Mouse (Mus musculus) liver (tissue): ENCODE measurements at regions not wholly inside any gene's neighbourhood (a gene's known extent, or its start where the extent isn't known, plus 50 kb on each side); places are given as distances from the start of the nearest gene placed in this dataset.

Experiments
- DNase-seq: peaks from one replicate; pipeline ENCODE4 v3.0.0-alpha.2; 2020; ENCODE audit warnings: mixed read lengths

DNA sequence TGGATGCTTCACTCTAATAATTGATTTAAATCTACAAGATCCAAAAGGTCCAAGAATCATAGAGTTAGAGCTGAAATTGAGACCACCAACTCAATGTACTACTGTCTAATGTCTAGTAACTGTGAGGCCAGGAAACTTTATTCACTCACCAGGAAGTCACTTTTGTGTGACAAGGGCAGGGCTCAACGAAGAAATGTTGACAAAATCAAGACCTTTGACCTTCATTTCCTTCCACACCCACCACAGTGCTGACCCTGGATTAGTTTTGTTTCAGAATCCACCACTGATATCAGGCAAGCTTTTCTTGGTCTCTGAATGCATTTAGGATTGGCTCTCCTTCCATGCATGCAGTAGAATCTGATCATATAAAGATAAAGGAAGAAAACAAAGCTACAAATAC is 487.5 kb upstream of the Gm26657 start:
- no peak for DNase-seq

DNA sequence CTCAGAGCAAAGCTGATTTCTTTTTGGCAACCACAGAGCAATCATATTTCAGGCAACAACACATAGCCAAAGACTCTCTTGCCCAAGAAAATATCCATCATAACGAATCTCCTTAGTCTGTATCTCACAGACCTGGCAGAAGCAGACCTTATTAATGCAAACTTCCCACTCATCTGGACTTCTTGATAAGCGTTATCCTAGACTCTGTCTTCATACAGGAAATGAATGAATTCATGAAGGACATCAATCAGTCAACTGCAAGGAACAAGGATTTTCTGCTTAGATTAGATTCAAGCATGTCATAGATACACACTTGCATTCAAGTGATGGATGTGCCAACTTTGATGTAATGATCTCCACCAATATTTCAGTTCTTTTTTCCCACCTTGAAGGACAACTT is 488.1 kb upstream of the Gm26657 start:
- DNase-seq, result no peak

DNA sequence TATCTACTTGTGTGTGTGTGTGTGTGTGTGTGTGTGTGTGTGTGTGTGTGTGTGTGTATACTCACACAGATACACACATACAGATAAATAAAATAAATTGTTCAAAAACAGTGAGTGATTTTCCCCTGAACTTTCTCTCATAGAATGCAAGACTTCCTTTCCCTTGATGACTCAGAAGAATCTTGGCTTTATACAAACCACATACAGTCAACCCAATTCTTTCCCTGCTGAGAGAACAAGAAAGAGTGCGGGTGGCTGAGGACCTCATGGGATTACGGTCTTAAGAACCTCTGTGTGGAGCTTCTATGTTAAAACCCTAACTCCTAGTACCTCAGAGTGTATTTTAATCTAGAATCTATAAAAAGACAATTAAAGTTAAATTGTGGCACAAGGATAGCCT is 489.3 kb upstream of the Gm26657 start:
- DNase-seq, result no peak

DNA sequence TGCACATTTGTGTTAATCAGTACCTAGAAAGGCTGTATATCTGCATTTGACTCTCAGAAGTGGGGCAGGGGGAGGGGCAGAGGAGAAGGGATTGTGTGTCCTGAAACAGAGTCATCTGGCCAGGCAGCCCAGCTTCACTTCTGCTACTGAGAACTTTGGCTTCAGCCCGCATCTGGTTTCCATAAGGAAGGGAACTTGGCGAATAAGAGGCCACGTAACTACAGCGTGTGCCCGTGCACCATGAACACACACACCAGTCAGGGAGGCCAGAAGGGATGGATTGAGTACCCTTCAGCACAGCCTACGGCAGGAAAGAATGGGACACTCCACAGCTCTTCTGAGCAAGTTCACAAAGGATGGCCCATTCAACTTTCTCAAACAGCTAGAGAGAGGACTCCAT is 496.0 kb upstream of the Gm26657 start:
- DNase-seq, result no peak

DNA sequence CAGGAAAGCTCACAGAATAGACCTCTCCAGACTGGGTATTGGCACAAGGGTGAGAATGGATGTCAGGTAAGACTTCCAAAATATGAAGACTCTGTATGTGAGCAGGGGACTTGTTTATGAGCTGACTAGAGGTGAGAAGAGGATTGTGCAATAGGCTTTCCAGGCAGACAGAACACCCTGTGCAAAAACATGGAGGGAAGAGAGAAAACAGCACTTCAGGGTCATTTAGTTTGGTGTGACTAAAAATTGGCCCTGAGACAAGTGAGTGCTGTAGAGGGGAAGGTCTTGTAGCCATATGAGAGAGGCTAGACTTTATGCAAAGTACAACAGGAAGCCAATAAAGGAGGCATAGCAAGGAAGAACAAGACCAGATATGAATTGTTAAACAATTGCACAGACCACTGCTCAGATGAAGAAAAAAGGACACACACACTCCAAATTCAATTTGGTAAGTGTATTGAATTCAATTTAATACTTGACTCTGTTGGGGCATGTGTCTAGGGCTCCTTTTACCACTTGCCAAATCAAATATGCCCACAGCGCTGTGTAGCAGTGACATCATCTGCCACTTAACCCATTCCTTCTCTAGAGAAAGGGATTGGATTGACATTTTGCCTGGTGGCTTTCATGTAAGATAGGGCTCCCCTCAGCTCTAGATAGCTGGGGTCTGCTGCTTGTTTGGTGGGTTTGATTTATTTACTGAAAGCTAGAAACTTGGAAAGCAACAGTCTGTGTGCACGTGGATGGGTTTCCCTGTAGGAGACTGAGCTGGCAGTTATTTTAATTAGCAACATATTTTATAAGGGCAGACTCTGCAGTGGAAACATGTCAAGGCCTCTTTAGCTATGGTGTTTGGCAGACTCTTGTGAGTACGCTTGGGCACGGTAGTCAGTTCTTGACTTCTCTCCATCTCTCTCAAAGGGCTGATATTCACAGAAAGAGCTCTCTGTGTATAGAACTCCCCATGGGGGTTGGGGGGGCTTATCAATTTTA is 501.1 kb upstream of the Gm26657 start:
- no peak for DNase-seq

DNA sequence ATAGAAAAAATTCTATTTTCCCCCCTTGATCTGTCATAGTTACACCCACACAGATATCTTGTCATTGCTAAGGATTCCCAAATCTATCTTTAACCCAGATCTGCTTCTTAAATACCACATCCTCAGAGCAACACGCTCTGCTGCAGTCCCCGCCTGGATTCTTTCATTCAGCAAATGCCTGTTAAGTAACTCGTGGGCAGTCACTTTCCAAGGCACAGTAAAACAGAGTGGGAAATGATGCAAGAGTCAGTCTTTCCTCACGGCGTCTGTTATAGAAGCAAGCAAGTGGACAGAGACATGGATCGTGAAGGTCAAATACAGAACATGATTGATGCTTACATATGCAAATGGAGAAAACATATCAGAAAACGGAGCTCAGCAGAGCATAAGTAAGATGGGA is 508.5 kb upstream of the Gm26657 start:
- DNase-seq, result no peak

DNA sequence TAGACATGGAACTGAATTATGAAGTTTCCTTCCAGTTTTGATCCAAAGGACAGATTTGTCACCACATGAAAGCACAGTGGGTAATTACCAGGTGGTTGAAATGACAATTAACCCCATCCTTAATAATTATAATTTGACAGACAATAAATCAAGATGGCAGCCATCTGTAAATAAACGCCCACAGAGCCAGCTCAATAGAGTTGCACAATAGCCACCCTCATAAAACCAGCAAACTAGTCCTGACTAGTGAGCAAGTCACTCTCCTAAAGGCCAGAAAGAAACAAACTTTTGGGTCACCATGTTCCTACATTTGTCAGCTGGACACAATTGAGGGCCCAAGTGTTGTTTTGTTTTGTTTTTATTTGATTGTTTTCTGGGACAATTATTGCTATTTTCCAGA is 509.4 kb upstream of the Gm26657 start:
- DNase-seq, result no peak

DNA sequence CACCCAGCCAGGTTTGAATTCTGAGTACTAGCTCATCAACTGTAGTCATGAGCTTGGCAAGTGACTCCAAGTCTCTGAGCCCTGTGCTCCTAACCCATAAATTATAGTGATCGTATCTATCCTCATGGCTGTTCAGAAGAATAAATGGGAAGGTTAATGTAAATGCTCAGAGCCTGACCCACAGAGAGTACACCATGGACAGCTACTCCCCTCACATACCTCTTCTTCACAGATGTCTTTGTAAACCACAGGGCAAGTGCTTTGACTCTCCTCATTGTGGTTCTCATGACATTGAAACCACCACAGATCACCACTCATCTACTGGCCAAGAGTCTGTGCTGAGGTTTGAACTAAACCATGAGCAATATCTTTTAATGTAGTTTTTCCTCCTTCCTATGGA is 513.4 kb upstream of the Gm26657 start:
- no peak for DNase-seq

DNA sequence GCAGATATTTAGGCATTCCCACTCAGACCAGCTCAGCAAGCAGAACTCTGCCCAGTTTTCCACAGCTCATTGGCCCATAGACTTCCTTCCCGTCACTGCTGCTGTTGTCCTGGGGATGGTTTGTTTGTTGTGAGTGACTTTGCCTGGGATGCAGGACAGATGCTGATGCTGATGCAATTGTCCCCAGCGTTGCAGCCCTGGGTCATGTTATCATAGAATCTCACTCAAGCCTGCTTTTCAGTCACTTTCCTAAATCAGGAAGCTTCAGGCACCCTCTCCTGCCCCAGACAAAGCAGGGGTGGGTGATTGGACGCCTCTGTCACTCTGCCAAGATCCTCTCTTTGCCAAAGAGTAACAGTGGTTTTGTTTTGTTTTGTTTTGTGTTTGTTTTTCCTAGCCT is 515.3 kb upstream of the Gm26657 start:
- DNase-seq, result no peak

DNA sequence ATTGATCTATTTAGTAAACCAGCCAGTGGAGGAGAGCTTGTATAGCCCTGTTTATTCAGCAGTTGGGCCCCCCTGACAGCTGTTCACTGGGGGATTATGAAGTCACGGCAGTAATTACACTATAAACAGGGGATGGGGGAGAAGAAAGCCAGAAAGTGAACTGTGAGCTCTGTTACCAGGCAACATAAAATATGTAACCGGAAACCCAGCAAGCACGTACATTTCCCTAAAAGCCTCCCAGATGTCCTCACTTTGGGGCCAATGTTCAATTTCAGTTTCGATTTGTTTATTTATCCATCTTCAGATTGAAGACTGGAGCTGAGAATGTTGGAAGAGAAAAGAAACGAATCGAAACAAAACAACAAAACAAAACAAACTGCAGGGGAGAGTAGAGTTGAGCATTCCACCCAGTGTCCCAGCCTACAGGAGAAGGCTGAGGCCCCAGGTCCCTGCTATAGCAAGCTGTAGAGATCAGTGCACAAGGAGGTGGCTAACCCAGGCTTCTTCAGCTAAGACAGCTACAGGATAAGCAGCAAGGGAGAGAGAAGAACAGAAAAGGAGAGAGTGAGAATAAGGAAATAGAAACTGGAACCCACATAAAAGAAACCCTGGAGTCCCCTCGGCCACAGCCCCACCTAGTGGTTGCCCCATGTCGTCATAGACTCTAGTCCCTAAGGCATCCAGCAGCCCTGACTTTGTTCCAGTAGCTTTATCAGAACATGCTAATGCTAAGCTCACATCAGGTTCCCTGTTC is 517.7 kb upstream of the Gm26657 start:
- DNase-seq, result peak; percentile 52

DNA sequence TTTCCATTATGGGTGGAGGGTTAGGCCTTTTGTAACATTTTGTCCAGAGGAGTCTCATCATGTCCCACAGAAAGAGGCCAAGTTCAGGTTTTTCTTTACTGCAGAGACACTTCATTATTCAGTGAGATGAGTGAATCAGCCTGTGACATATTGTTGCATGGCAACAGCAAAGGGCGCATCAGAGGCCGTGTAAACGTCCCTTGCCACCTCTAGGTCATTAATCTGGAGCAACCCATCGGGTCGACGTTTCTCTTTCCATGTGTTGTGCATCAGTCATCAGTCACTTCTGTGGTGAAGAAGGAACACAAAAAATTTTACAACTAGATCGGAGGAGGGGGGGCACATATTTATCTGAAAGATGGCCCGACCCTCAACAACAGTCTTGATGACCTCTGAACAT is 519.3 kb upstream of the Gm26657 start:
- DNase-seq, result no peak

DNA sequence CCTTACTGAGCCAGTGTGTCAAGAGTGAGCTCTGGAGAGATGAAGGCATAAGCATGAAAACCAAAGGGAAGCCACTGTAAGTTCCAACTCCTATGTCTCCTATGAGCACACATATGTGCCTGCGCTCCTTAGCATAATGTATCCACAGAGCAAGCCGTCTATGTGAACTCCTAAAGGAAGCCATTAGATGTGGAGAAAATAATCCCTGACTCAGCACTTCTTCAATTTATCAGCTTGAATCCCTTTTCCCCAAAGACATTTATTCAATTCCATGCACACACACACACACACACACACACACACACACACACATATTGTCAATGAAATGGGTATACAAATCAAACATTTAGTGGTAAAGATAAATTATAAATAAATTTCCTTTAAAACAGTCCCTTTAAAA is 530.4 kb upstream of the Gm26657 start:
- DNase-seq, result no peak

DNA sequence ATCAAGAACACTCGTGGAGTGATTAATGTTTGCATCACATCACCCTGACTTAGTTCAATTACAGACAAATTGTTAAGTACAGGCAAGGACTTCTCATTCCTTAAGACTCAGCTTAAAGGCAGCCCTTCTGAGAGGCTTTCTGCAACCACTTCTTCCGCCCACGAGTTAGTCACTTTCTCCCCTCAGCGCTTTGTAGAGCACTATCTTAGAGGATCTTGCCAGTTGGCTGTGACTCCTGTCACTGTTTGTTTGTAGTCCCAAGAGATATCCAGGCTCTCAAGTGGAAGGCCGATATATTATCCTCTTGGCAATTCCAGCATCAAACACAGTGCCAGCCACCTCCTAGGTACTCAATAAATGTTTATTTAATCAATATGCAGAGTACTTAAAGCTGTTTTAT is 532.1 kb upstream of the Gm26657 start:
- no peak for DNase-seq

DNA sequence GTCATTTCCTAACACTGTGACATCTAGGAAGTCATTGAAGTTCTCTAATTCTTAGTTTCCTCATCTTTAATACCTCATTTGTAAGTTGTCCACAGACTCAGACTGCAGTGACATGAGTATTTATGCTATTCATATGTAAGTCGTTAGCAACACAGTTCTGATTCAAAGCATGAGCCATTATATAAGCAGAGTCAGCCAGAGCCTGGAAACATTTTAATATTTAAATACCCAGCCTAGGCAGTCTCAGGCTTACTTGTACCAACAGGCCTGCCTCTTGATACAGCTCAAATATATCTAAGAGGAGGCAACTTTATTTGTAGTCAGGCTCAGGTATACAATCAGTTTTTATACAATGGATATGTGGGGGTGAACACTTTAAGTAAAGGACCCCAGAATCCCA is 534.8 kb upstream of the Gm26657 start:
- DNase-seq, result no peak

DNA sequence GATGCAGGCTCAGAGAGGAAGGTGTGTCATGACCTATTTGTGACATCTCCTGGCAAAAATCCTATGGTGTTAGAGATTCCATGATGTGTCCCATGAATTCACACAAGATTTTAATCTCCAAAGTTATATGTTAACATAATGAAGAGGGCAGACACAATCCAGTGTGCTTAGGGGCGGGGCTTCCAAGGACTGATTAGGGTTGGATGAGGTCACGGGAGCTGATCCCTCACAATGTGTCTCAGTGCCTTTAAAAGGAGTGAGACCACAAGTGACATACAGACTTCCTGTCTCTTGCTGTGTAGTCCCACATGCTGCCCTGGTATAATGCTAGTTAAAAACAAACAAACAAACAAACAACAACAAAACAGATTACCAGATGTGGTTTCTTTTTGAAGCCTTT is 546.5 kb upstream of the Gm26657 start:
- DNase-seq, result no peak

DNA sequence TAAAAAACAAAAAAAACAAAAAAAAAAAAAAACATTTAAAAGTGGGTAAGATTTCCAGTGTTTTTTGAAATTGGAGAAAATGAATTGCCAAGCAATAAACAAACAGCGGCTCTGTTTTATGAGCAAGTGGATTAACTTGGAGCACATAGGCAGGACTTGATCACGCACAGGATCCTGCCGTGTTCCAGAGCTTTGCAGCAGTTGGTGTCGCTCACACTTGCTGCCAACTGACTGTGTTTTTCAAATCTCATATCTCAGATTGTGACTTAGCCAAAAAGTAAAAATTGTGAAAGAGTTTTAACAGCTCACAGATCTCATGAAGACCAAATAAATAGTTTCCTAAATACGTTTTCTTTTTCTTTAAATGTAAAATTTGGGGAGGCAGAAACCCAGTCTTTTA is 547.4 kb upstream of the Gm26657 start:
- DNase-seq, result no peak

DNA sequence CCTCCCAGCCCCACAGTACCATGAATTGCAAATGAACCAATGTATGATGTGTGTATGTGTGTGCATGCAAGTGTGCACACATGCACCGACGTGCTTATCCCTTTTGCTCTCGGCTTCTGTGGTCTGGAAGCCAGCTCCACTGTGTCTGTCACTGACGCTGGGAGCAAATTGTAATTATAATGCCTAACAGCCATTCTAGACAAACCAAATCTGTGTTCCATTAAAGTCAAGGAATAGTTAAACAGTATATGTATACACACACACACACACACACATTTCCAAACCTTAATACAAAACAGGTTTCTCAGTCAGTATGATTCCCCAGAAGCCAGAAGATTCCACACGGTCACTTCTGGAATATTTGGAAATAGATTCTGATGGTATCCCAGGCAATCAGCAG is 560.3 kb upstream of the Gm26657 start:
- no peak for DNase-seq

DNA sequence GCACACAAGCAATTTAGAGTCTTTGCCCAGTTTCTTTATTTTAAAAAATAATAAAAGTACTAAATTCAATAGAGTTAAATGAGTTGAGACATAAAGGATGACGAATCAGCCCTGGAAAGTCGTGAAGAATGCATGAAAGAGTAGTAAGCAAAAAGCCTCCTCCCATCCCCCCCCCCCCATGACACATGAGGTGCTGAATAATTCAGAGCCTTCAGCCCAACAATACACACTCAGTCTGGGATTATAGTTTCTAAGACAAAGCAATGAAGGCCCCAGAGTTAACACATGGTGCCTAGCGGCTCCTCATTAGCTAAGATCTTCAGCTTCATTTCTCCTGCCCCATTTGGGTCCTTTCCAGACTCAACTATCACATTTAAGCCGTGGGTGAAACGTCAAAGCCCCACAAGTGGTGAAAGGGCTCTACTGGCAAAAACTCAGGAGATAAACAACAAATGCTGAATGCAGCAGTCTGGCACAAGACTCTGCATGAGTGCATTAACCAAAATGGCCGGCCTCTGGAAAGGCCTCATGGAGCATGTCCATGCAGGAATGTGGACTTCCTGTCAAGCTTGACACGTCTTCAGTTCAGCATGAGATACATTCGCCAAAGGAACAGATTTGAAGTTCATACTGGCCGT is 560.9 kb upstream of the Gm26657 start:
- DNase-seq, result no peak

DNA sequence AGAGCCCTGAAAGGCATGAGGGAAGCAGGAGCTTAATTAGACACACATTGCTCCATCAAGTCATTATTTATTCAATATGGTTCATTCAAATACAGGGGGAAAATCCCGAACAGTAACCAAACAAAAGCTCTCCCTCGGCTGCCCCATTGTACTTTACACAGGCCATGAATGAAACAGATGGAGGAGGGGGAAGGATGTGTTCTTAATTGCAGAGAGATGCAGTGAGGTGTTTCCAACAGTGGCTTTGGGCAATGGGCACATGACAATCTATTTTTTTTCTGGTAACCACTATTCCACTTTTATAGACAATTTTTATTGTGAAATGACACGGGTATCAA is 578.6 kb upstream of the Gm26657 start:
- no peak for DNase-seq

DNA sequence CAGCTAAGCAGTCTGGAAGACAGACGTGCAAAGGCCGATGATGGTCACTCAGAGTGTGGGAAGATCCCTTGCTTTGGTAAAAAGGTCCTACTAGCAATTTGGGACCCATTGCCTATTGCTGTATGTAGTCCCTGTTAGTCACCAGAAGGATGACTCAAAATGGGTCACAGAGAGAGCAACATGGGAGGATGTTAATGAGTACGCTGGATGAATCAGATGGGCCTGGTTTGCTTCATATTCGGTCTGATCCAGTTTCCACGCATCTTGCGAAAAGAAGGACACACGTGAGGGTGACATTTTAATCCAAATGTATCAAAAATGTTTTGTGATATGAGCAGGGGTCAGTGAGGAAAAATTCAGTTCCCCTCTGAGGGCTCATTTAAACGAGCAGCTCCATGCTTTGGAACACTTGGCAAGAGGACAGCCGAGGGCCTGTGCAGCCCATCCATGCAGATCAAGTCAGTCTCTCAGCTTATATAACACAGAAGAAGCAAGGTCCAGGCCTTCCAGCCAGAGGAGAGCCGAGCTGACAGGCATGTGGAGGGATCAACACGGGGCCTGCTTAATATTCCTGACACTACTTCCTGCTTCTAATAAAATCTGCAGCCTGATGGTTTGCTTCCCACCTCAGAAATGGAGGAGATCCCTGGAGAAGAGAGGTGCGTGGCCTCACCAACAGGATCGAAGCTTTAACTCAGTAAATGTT is 579.2 kb upstream of the Gm26657 start:
- no peak for DNase-seq

DNA sequence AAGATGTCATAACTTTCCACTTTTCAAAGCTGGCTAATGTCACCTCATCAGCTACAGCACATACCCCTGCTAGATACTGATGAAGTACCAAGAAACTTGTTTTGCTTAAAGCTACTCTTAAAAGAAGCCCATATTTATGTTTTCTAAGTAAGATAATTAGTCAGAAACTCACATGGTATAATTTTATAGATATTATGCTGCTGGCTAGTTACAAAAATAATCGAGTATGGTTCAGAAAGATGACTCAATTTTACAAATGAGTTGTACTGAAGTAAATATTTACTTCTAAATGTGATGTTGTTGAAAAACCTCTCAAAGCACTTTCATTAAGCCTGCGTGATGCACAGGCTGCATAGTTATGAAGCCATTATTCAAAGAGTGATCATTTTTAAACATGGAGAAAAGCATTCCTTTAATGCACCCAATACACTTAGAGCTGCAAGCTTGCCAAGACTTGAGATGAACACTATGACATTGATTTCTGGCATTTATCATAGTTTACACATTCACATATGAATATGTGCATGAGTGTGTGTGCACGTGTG is 582.3 kb upstream of the Gm26657 start:
- no peak for DNase-seq

DNA sequence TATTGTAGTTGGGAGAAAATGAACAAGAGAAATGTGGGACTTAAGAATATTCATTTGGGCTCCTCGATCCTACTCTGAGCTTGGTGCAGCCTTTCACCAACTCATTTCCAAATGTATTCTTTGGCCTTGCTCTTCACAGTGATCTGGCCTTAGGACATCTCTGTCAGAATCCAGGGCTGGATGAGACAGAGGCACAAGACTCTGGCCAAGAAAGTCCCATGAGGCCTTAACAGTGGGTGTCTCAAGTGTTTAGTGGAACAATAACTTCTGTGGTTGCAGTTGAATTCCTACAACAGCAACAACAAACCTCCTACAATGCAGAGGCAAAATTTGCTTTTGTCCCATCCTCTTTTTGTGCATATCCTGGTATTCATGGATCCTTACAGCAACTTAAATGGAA is 589.2 kb upstream of the Gm26657 start:
- DNase-seq, result no peak

DNA sequence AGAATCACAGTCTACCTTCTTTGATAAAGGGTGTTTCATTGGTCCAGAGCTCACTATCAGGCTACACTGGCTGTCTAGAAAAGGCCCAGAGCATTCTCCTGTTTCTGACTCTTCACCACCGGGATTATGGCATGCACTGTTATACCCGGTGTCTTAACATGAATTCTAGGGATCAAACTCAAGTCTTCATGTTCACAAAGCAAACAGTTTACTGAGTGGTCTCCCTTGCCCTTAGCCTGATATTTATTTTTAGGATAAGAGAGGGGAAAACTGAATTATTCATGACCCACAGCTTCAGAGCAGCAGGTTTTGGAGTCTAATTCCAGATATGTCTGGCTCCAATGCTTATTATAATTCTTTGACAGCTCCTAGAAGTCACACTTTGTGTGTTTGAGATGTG is 596.0 kb upstream of the Gm26657 start:
- DNase-seq, result no peak
